Mouse (Mus musculus): ENCODE results near the gene 2610301B20Rik.
"Not testable (repeated sequence)": the region's sequence is repeated elsewhere in the genome, so short reads cannot be mapped to it uniquely, and the experiment has no call there.

Gene 2610301B20Rik

GRCm38 (mm10) chr4:10911417-10911816 is 37.1 kb downstream of the 2610301B20Rik start:
- DNase-seq (ENCODE audit: low spot score), result not testable (repeated sequence)

GRCm38 (mm10) chr4:10911909-10912478 is 37.7 kb downstream of the 2610301B20Rik start:
- no peak for DNase-seq (ENCODE audit: low spot score)

- peak; percentile 94 for DNase-seq (ENCODE audit: low spot score)
Observed at GRCm38 (mm10) chr4:10912611-10913301, 38.5 kb downstream of the 2610301B20Rik start.

DNA sequence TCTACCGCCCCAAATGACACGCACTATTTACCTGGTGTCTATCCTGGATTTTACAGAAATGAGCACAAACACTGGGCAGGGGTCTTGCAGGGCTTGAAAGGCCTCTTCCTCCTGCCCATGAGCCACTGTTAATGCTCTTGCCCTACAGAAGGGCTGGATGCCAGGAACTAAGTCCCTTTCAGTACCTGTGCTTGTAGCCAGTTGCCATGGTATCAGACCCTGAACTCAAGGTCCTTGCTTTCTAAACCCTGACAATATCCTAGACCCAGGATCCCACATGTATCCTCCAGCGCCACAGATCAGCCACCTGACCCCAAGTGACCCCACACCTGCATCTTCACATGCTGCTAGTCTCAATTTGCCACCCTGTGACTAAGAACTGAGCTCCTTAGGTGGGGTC is 39.1 kb downstream of the 2610301B20Rik start:
- DNase-seq (ENCODE audit: low spot score), result no peak

DNA sequence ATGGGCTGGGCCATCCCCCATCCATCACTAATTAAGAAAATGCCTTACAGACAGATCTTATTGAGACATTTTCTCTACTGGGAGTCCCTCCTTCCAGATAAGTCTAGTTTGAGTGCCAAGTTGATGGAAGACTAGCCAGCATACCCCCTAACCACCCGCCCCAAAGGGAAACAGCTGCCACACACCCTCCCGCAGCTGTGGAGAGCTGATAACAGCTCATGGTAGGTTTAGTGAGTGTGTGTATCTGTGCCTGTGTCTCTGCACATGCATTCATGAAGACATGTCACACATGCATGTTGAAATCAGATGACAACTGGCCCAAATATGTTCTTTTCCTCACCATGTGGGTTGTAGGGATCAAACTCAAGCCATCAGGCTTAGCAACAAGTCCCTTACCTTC is 40.5 kb downstream of the 2610301B20Rik start:
- DNase-seq (ENCODE audit: low spot score), result no peak

- no peak for DNase-seq (ENCODE audit: low spot score)
Observed at GRCm38 (mm10) chr4:10915271-10915670, 41.0 kb downstream of the 2610301B20Rik start.

- DNase-seq (ENCODE audit: low spot score), result no peak
Observed at GRCm38 (mm10) chr4:10918402-10918801, 44.1 kb downstream of the 2610301B20Rik start.

DNA sequence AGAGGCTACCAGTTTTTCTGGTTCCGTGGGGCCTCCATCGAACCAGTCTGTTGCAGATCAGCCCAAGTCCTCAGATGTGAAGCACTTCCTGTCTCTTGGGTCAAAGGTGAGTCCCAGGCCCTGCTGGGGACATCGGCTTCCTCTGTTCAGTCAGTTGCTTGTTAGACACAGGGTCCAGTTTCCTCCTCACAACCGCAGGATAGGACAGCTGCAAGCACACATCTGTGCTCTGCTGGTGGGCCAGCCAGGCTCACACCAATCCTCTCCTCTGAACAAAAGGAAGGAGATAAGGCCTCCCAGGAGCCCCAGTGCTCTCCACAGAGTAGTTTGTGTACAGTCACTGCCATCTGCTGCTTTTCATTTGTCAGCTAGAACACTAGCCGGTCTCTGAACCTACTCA is 44.8 kb downstream of the 2610301B20Rik start:
- no peak for DNase-seq (ENCODE audit: low spot score)

- no peak for DNase-seq (ENCODE audit: low spot score)
Observed at GRCm38 (mm10) chr4:10919530-10919929, 45.2 kb downstream of the 2610301B20Rik start.

GRCm38 (mm10) chr4:10919987-10920386 is 45.7 kb downstream of the 2610301B20Rik start:
- DNase-seq (ENCODE audit: low spot score), result no peak

GRCm38 (mm10) chr4:10920622-10921021 is 46.3 kb downstream of the 2610301B20Rik start:
- no peak for DNase-seq (ENCODE audit: low spot score)

DNA sequence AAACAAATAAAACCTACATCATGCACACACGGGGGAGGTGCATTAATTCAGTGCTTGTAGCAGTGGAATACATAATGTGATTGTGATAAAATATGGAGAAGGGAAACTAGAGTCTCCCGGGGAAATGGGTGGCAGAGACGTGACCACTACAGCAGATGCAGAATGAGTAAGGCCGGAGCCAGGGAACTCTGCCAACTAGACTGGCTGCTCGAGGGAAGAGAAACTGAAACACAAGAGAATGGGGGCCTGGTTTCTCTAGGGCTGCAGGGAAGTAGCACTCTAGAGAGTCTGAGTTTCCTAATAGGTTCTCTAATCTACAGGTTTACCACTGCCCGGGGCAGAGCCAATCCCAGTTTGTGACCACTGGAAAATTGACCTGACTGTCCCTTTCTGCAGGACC is 48.9 kb downstream of the 2610301B20Rik start:
- peak; percentile 82 for DNase-seq (ENCODE audit: low spot score)

GRCm38 (mm10) chr4:10924140-10924539 is 49.8 kb downstream of the 2610301B20Rik start:
- no peak for DNase-seq (ENCODE audit: low spot score)

DNA sequence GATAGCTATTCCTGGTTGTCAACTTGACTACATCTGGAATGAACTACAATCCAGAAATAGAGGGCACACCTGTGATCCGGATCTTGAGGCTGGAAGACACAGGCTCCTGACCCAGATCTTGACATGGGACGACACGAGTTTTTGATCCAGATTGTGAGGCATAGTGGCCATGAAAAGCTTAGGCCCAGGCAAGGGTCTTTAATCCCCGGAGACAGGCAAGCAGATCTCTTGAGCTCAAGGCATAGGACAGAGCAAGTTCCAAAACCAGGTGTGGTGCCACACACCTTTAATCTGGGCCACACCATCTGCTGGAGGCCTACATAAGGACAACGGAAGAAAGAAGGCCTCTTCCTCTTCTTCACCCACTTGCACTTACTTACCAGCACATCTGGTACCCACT is 50.2 kb downstream of the 2610301B20Rik start:
- DNase-seq (ENCODE audit: low spot score), result no peak

DNA sequence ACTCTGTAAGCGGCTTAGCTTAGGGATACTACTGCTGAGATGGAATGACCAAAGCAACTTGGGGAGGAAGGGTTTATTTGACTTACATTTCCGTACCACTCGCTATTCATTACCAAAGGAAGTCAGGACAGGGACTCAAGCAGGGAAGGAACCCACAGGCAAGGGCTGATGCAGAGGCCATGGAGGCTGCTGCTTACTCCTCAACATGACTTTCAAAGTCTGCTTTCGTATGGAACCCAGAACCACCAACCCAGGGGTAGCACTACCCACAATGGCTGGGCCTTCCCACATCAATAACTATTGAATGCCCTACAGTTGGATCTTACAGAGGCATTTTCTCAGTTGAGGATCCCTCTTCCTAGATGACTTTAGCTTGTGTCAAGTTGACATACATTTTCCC is 52.1 kb downstream of the 2610301B20Rik start:
- no peak for DNase-seq (ENCODE audit: low spot score)

DNA sequence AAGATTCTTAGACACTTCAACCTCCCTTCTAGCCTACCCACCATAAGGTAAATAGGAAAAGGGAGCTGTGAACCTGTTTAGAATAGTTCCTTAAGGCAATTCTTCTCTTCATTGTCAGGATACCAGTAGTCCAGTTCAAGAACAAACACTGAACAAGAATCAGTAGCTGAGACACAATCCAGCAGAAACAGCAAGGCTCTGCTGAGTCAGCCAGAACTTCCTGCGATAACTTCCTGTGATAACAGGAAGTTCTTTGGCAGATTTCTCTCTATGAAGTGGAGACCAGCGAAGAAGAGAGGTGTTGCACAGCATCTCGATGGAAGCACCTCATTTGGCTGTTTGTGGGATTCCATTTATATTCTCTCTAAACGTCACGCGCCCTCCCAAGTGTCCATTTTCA is 53.9 kb downstream of the 2610301B20Rik start:
- no peak for DNase-seq (ENCODE audit: low spot score)

DNA sequence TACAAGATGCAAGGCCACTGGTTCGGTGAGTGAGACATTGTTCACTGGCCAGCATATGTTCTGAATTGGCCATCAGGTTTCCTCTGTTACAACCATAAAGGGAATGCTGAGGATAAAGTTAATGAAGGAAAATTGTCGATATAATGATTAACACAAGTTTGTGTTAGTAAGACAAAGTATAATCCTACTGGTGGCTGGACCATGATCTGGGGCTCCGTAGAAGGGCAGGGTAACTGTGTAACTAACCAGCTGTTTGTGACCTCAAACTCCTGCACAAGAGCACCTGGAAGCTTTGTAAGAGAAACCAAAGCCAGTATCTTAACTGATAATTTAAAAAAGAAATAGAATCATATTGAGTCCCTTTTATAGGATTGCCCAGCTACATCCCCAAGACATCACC is 55.4 kb downstream of the 2610301B20Rik start:
- DNase-seq (ENCODE audit: low spot score), result no peak

DNA sequence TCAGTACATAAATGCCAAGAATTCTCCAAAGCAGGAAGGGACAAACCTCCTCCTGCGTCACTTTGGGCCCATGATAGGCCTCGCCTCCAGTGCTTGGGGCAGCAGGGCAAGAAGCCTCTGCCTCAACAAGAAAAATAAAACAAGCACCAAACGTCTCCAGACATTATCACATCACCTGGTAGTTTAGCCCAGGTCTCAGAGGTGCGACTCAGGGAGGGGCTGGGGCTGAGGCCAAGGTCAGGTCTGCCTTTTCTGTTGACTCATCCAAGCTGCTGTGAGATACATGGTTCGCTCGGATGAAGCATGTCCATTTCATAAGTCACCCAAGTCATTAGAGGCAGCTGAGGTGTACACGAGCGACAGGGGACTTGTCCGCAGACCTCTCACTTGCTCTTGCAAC is 56.7 kb downstream of the 2610301B20Rik start:
- no peak for DNase-seq (ENCODE audit: low spot score)

DNA sequence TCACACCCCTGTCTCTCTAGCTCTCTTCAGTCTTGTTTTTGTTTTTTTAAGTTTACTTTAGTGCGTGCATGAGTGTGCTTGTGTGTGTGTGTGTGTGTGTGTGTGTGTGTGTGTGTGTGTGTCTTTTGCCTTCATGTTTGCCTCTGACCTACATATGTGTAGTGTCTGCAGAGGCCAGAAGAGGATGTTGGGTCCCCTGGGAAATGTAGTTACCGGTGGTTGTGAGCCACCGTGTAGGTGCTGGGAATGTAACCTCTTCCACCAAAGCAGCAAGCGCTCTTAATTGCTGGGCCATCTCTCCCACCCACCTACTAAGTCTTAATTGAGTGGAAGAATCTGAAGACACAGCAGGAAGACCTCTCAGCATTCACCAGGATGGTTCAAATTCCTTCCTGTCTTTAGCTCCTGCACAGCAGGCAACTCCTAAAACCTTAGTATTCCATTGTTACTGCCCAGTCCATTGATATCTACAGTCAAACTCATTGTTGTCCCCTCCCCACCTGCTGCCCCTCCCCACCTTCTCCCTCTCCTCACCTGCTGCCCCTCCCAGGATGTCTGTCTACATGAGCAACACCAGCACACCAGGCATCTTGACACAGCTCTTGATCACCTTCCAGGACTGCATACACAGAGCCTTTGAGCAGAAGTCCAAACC is 57.9 kb downstream of the 2610301B20Rik start:
- no peak for DNase-seq (ENCODE audit: low spot score)

- DNase-seq (ENCODE audit: low spot score), result no peak
Observed at GRCm38 (mm10) chr4:10932782-10933181, 58.5 kb downstream of the 2610301B20Rik start.

DNA sequence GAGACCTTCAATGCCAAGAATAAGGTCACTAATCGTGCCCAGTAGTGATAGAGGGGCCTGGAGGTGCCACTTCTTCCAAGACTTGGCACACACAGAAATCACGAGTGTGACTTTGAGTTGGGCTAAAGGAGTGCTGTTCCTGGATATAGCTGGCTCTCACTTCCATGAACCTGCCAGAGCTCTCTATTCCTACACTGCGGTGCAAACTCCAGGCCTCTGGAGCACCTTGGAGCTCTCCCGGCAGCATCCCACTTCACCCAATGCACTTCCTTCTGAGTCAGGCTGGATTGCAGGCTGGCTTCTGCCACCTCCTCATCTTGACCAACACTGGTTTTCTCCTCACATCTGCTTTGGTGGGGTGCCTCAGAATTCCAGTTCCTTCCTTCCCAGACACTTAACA is 62.5 kb downstream of the 2610301B20Rik start:
- DNase-seq (ENCODE audit: low spot score), result no peak
